Mouse (Mus musculus): ENCODE data around the gene Ankub1. TPM values are rescaled to one million over a fixed set of nuclear protein-coding genes. Genes with fewer than 3 reads are reported as not detected.

The Ankub1 gene
- polyA plus RNA-seq (2015; fragmentation: Nextera tagmentation; extraction: Ambion mirVana), result 0.19 and 0.30 TPM in 2 replicates

GRCm38 (mm10) chr3:57692719-57693118 lies at the start of gene Ankub1:
Ankub1 (minus strand) TSS chr3:57692799.
- no peaks in the 10 kb centered on the region for H3K9me3 ChIP-seq (ENCODE audit: control insufficient read depth, low read length)
- H3K36me3 ChIP-seq (ENCODE audit: control insufficient read depth, insufficient read depth, low read length), result no peaks in the 10 kb centered on the region
- no peak within 1 kb of the TSS for H3K4me2 ChIP-seq (ENCODE audit: low read depth, low read length)
- H3K9ac ChIP-seq (ENCODE audit: low read length), result no peak within 1 kb of the TSS
- no peak within 1 kb of the TSS for H3K27ac ChIP-seq (ENCODE audit: low read length)
- WGBS, result 53% methylated on average over 2 of the region's 2 CpGs
- H3K4me1 ChIP-seq (replicated peaks; ENCODE audit: control insufficient read depth, insufficient read depth, low read length), result no peaks in the 10 kb centered on the region
- no peak for ATAC-seq (ENCODE audit: low read depth)
- H3K4me3 ChIP-seq (ENCODE audit: low read length), result no peak within 1 kb of the TSS
- H3K27me3 ChIP-seq (ENCODE audit: control insufficient read depth, insufficient read depth, low read depth, low read length), result no peaks in the 10 kb centered on the region

GRCm38 (mm10) chr3:57739830-57740229 lies 47.2 kb upstream of the Ankub1 start:
- WGBS, result 86% methylated on average over 1 of the region's 1 CpGs

GRCm38 (mm10) chr3:57736419-57737095 lies 44.0 kb upstream of the Ankub1 start:
- Histone ChIP-seq H3K4me2 (ENCODE audit: low read depth, low read length) (peak overlapping the region; percentile 56), H3K27ac (ENCODE audit: low read length) (peak overlapping the region; percentile 99), H3K9me3 (ENCODE audit: control insufficient read depth, low read length) (no peaks in the 10 kb centered on the region), H3K4me1 (replicated peaks; ENCODE audit: control insufficient read depth, insufficient read depth, low read length) (peaks cover 9% of the 10 kb centered on the region), H3K4me3 (ENCODE audit: low read length) (peak overlapping the region; percentile 96), H3K36me3 (ENCODE audit: control insufficient read depth, insufficient read depth, low read length) (no peaks in the 10 kb centered on the region), H3K27me3 (ENCODE audit: control insufficient read depth, insufficient read depth, low read depth, low read length) (no peaks in the 10 kb centered on the region), H3K9ac (ENCODE audit: low read length) (peak overlapping the region; percentile 88)
- ATAC-seq (ENCODE audit: low read depth), result no peak
- WGBS, result 1% methylated on average over 13 of the region's 13 CpGs

More at GRCm38 (mm10) chr3:57739830-57740229, 47.2 kb upstream of the Ankub1 start:
- Histone ChIP-seq H3K27me3 (ENCODE audit: control insufficient read depth, insufficient read depth, low read depth, low read length) (no peaks in the 10 kb centered on the region), H3K4me3 (ENCODE audit: low read length) (no peak overlapping the region), H3K9ac (ENCODE audit: low read length) (no peak overlapping the region), H3K4me1 (replicated peaks; ENCODE audit: control insufficient read depth, insufficient read depth, low read length) (peaks cover 9% of the 10 kb centered on the region), H3K27ac (ENCODE audit: low read length) (no peak overlapping the region), H3K36me3 (ENCODE audit: control insufficient read depth, insufficient read depth, low read length) (no peaks in the 10 kb centered on the region), H3K9me3 (ENCODE audit: control insufficient read depth, low read length) (no peaks in the 10 kb centered on the region), H3K4me2 (ENCODE audit: low read depth, low read length) (no peak overlapping the region)
- ATAC-seq (ENCODE audit: low read depth), result no peak

GRCm38 (mm10) chr3:57735511-57736370 lies 43.1 kb upstream of the Ankub1 start, which contains the start of gene Rnf13:
Rnf13 (plus strand) TSS chr3:57736062.
- peaks cover 9% of the 10 kb centered on the region for H3K4me1 ChIP-seq (replicated peaks; ENCODE audit: control insufficient read depth, insufficient read depth, low read length)
- peak within 1 kb of the TSS; percentile 99 for H3K27ac ChIP-seq (ENCODE audit: low read length)
- H3K9ac ChIP-seq (ENCODE audit: low read length), result peak within 1 kb of the TSS; percentile 88
- peak within 1 kb of the TSS; percentile 96 for H3K4me3 ChIP-seq (ENCODE audit: low read length)
- under 1% methylated on average over 59 of the region's 59 CpGs for WGBS
- peak; percentile 99 for ATAC-seq (ENCODE audit: low read depth)
- H3K4me2 ChIP-seq (ENCODE audit: low read depth, low read length), result peak within 1 kb of the TSS; percentile 72
- no peaks in the 10 kb centered on the region for H3K27me3 ChIP-seq (ENCODE audit: control insufficient read depth, insufficient read depth, low read depth, low read length)
- H3K9me3 ChIP-seq (ENCODE audit: control insufficient read depth, low read length), result no peaks in the 10 kb centered on the region
- no peaks in the 10 kb centered on the region for H3K36me3 ChIP-seq (ENCODE audit: control insufficient read depth, insufficient read depth, low read length)

GRCm38 (mm10) chr3:57732206-57732915 lies 39.8 kb upstream of the Ankub1 start:
- H3K27ac ChIP-seq (ENCODE audit: low read length), result no peak overlapping the region
- H3K9ac ChIP-seq (ENCODE audit: low read length), result no peak overlapping the region
- H3K9me3 ChIP-seq (ENCODE audit: control insufficient read depth, low read length), result no peaks in the 10 kb centered on the region
- H3K27me3 ChIP-seq (ENCODE audit: control insufficient read depth, insufficient read depth, low read depth, low read length), result no peaks in the 10 kb centered on the region
- no peaks in the 10 kb centered on the region for H3K36me3 ChIP-seq (ENCODE audit: control insufficient read depth, insufficient read depth, low read length)
- peaks cover 8% of the 10 kb centered on the region for H3K4me1 ChIP-seq (replicated peaks; ENCODE audit: control insufficient read depth, insufficient read depth, low read length)
- H3K4me2 ChIP-seq (ENCODE audit: low read depth, low read length), result no peak overlapping the region
- 69% methylated on average over 5 of the region's 5 CpGs for WGBS
- ATAC-seq (ENCODE audit: low read depth), result no peak
- no peak overlapping the region for H3K4me3 ChIP-seq (ENCODE audit: low read length)

GRCm38 (mm10) chr3:57714151-57714550 lies 21.6 kb upstream of the Ankub1 start:
- no peak overlapping the region for H3K9ac ChIP-seq (ENCODE audit: low read length)
- H3K27ac ChIP-seq (ENCODE audit: low read length), result no peak overlapping the region
- H3K4me3 ChIP-seq (ENCODE audit: low read length), result no peak overlapping the region
- no peaks in the 10 kb centered on the region for H3K9me3 ChIP-seq (ENCODE audit: control insufficient read depth, low read length)
- no peaks in the 10 kb centered on the region for H3K27me3 ChIP-seq (ENCODE audit: control insufficient read depth, insufficient read depth, low read depth, low read length)
- no peak overlapping the region for H3K4me2 ChIP-seq (ENCODE audit: low read depth, low read length)
- WGBS, result 79% methylated on average over 6 of the region's 6 CpGs
- no peaks in the 10 kb centered on the region for H3K36me3 ChIP-seq (ENCODE audit: control insufficient read depth, insufficient read depth, low read length)
- ATAC-seq (ENCODE audit: low read depth), result no peak
- H3K4me1 ChIP-seq (replicated peaks; ENCODE audit: control insufficient read depth, insufficient read depth, low read length), result no peaks in the 10 kb centered on the region

GRCm38 (mm10) chr3:57696779-57697178 lies 4.2 kb upstream of the Ankub1 start:
- Histone ChIP-seq H3K4me3 (ENCODE audit: low read length) (no peak overlapping the region), H3K36me3 (ENCODE audit: control insufficient read depth, insufficient read depth, low read length) (no peaks in the 10 kb centered on the region), H3K27ac (ENCODE audit: low read length) (no peak overlapping the region), H3K9ac (ENCODE audit: low read length) (no peak overlapping the region), H3K9me3 (ENCODE audit: control insufficient read depth, low read length) (no peaks in the 10 kb centered on the region), H3K27me3 (ENCODE audit: control insufficient read depth, insufficient read depth, low read depth, low read length) (no peaks in the 10 kb centered on the region), H3K4me2 (ENCODE audit: low read depth, low read length) (no peak overlapping the region), H3K4me1 (replicated peaks; ENCODE audit: control insufficient read depth, insufficient read depth, low read length) (no peaks in the 10 kb centered on the region)
- no peak for ATAC-seq (ENCODE audit: low read depth)
- 89% methylated on average over 9 of the region's 9 CpGs for WGBS

GRCm38 (mm10) chr3:57696249-57696648 lies 3.6 kb upstream of the Ankub1 start:
- Histone ChIP-seq H3K9ac (ENCODE audit: low read length) (no peak overlapping the region), H3K4me3 (ENCODE audit: low read length) (no peak overlapping the region), H3K9me3 (ENCODE audit: control insufficient read depth, low read length) (no peaks in the 10 kb centered on the region), H3K4me1 (replicated peaks; ENCODE audit: control insufficient read depth, insufficient read depth, low read length) (no peaks in the 10 kb centered on the region), H3K27ac (ENCODE audit: low read length) (no peak overlapping the region), H3K36me3 (ENCODE audit: control insufficient read depth, insufficient read depth, low read length) (no peaks in the 10 kb centered on the region), H3K27me3 (ENCODE audit: control insufficient read depth, insufficient read depth, low read depth, low read length) (no peaks in the 10 kb centered on the region), H3K4me2 (ENCODE audit: low read depth, low read length) (no peak overlapping the region)
- no peak for ATAC-seq (ENCODE audit: low read depth)
- WGBS, result 87% methylated on average over 4 of the region's 4 CpGs

- H3K36me3 ChIP-seq (ENCODE audit: control insufficient read depth, insufficient read depth, low read length), result no peaks in the 10 kb centered on the region
- H3K9me3 ChIP-seq (ENCODE audit: control insufficient read depth, low read length), result no peaks in the 10 kb centered on the region
- H3K4me2 ChIP-seq (ENCODE audit: low read depth, low read length), result no peak overlapping the region
- no peak overlapping the region for H3K27ac ChIP-seq (ENCODE audit: low read length)
- ATAC-seq (ENCODE audit: low read depth), result no peak
- 66% methylated on average over 4 of the region's 4 CpGs for WGBS
- no peaks in the 10 kb centered on the region for H3K4me1 ChIP-seq (replicated peaks; ENCODE audit: control insufficient read depth, insufficient read depth, low read length)
- no peak overlapping the region for H3K4me3 ChIP-seq (ENCODE audit: low read length)
- H3K27me3 ChIP-seq (ENCODE audit: control insufficient read depth, insufficient read depth, low read depth, low read length), result no peaks in the 10 kb centered on the region
- no peak overlapping the region for H3K9ac ChIP-seq (ENCODE audit: low read length)
Observed at GRCm38 (mm10) chr3:57691772-57692171, 827 bp downstream of the Ankub1 start.

Measured in lung, embryonic 16.5 days (tissue).